Mouse (Mus musculus) midbrain, embryonic 16.5 days (tissue): ENCODE results near the gene Gpr12. TPM values are rescaled to one million over a fixed set of nuclear protein-coding genes. Genes with fewer than 3 reads are reported as not detected.
"Not testable (repeated sequence)": the region's sequence is repeated elsewhere in the genome, so short reads cannot be mapped to it uniquely, and the experiment has no call there.

Experiments
- ATAC-seq: fragments of 200-750 bp; cut with Nextera tagmentation; 2 replicates; pipeline ENCODE4 v1.8.0; 2017; ENCODE audit warnings: moderate TSS enrichment
- H3K27ac ChIP-seq: fragments of 300-500 bp; sonication (generic); 2 replicates; pipeline ENCODE4 v1.5.1; 2014; ENCODE audit warnings: mild to moderate bottlenecking, low read length, mixed read lengths
- H3K27me3 ChIP-seq: fragments of 300-500 bp; sonication (generic); 2 replicates; pipeline ENCODE4 v1.6.1; 2014; ENCODE audit warnings: low read depth, low read length, mixed read lengths; ENCODE audit not compliant: control insufficient read depth, insufficient read depth
- H3K36me3 ChIP-seq: fragments of 300-500 bp; sonication (generic); 2 replicates; pipeline ENCODE4 v1.6.1; 2014; ENCODE audit warnings: mild to moderate bottlenecking, low read length, moderate library complexity, mixed read lengths; ENCODE audit not compliant: control insufficient read depth, insufficient read depth
- H3K4me1 ChIP-seq: fragments of 300-500 bp; sonication (generic); 2 replicates; pipeline ENCODE4 v1.6.1; 2014; ENCODE audit warnings: mild to moderate bottlenecking, low read length, mixed read lengths; ENCODE audit not compliant: control insufficient read depth, insufficient read depth
- H3K4me2 ChIP-seq: fragments of 300-500 bp; sonication (generic); 2 replicates; pipeline ENCODE4 v1.6.1; 2014; ENCODE audit warnings: mild to moderate bottlenecking, low read length, mixed read lengths
- H3K4me3 ChIP-seq: fragments of 300-500 bp; sonication (generic); 2 replicates; pipeline ENCODE4 v1.5.1; 2014; ENCODE audit warnings: low read depth, mild to moderate bottlenecking, low read length, moderate library complexity, mixed read lengths
- H3K9ac ChIP-seq: fragments of 300-500 bp; sonication (generic); 2 replicates; pipeline ENCODE4 v1.6.1; 2014; ENCODE audit warnings: low read depth, low read length, mixed read lengths
- H3K9me3 ChIP-seq: fragments of 300-500 bp; sonication (generic); replicated peaks from 2 replicates; pipeline ENCODE4 v1.6.1; 2014; ENCODE audit warnings: mild to moderate bottlenecking, low read length, mixed read lengths; ENCODE audit not compliant: control insufficient read depth, poor library complexity, severe bottlenecking
- WGBS: fragments of 180-500 bp; shearing (Covaris S2); extraction: QIAGEN DNeasy Blood & Tissue Kit; methylation state at CpG from one replicate; pipeline ENCODE4 v1.1.7; 2014; 5-methylcytosine and 5-hydroxymethylcytosine counted together
- polyA plus RNA-seq: library from polyadenylated mRNA; unstranded; fragments of >200 nt; fragmentation: Nextera tagmentation; extraction: Ambion mirVana; gene quantifications from 2 replicates; pipeline ENCODE4 v1.2.1, GENCODE M21; 2015

The Gpr12 gene
- polyA plus RNA-seq, 1 experiment from 2014 or later = 36.8 TPM

DNA sequence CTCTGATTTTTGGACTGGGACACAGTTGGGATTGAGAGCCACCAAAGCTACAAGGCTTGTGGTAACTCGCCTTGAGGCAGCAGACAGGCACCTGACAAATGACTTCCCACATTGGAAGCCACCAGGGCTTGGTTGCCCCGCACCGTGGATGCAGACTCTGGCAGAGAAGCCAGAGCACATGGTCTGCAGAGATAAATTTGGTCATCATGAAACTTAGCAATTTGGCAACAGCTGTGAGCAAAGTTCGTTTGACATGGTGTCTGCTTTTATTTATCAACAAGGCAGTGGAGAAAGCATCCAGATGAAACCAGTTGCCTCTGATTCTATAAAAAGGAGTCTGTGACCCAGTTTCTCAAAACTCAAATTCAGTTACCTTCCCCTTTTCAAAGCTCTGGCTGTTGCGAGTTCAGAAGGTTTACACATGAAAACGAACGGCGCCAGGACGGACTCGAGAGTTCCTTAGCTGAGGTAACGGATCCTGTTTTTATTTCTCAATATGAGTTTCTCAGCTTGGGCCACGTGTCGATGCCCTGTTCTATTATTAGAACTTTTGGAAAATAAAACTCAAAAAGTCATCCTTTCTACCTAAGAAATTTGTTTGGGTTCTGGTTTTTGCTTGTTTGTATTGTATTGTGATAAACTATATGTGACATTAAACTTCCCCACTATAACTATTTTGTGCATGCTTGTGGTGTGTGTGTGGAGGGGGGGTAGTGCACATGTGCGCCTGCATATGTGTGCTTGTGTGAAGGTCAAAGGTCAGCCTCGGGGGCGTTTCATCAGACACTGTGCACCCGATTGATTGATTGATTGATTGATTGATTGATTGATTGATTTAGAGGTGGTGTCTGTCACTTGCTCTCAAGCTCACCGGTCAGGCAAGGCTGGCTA is 11.8 kb upstream of the Gpr12 start:
- peaks cover 8% of the 10 kb centered on the region; the same call in 1 of the 2 replicates for H3K9me3 ChIP-seq
- no peaks in the 10 kb centered on the region for H3K36me3 ChIP-seq
- H3K4me3 ChIP-seq = no peak overlapping the region
- no peak overlapping the region for H3K27ac ChIP-seq
- WGBS = 86% methylated on average over 18 of the region's 18 CpGs
- no peaks in the 10 kb centered on the region; the same call in 1 of the 2 replicates for H3K27me3 ChIP-seq
- H3K4me2 ChIP-seq = no peak overlapping the region
- H3K4me1 ChIP-seq = 0 out of 2 replicates have a peak, but pooled peaks cover 2% of the 10 kb centered on the region
- no peak overlapping the region for H3K9ac ChIP-seq
- ATAC-seq = no peak

DNA sequence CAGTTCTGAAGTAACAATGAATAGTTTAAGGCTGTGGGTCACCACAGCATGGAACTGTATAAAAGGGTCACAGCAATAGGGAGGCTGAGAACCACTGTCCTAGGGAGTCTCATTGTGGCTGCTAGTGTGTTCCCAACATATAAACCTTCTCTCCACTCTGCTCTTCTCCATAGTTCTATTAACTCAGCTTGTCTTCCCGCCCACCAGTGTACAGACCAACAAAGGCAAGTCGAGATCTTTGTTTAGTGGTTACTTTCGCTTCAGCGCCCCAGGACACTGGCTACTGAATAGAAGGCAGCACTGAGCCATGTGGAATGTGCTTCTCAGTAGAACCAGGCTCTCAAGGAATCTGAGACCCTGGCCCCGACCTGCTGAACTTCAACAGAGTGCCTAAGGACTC is 7.5 kb upstream of the Gpr12 start:
- H3K4me2 ChIP-seq = no peak overlapping the region
- H3K27ac ChIP-seq = no peak overlapping the region
- H3K9ac ChIP-seq = no peak overlapping the region
- no peaks in the 10 kb centered on the region for H3K4me1 ChIP-seq
- WGBS = 15% methylated on average over 5 of the region's 5 CpGs
- H3K9me3 ChIP-seq = peaks cover 8% of the 10 kb centered on the region; the same call in 1 of the 2 replicates
- no peaks in the 10 kb centered on the region for H3K36me3 ChIP-seq
- H3K27me3 ChIP-seq = peaks cover 2% of the 10 kb centered on the region; the same call in 1 of the 2 replicates
- no peak overlapping the region for H3K4me3 ChIP-seq
- no peak for ATAC-seq

DNA sequence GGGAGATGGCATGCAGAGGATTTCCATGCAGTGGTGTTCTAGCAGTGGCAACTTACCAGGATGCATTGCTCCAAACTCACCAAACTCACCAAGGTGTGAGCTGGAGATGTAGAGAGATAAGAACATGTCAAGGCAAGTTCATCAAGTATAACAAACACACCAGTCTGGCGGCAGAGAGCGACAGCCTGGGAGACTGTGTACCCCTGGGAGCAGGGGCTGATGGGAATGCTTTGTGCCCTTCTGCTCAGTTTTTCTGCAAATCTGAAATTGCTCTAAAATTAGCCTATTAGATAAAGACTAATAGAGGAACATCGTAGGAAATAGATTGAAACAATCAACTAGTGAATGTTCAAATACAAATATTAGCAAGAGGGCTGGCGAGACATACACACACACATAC is 6.6 kb upstream of the Gpr12 start:
- no peak for ATAC-seq
- 85% methylated on average over 4 of the region's 4 CpGs for WGBS
- H3K9me3 ChIP-seq = peaks cover 8% of the 10 kb centered on the region; the same call in 1 of the 2 replicates

DNA sequence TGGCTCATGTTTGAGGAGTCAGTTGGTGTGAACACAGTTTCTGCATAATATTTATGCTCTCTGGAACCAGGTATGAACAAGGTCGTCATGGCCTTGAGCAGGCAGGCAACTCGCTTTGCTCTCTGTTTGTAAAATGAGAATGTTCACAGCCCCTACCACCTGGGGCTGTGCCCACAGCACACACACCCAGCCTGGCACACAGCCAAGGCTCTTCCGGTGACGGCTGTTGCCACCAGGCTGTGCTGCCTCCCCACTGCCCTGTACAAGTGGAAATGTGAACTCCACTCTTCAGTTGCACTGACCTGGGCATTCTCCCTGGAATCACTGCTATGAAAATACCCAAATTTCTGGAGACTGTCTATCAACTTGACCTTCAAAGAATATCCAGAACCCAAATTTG is 5.9 kb upstream of the Gpr12 start:
- H3K27ac ChIP-seq = no peak overlapping the region
- no peaks in the 10 kb centered on the region for H3K36me3 ChIP-seq
- no peak overlapping the region for H3K4me2 ChIP-seq
- WGBS = 59% methylated on average over 4 of the region's 4 CpGs
- no peaks in the 10 kb centered on the region for H3K4me1 ChIP-seq
- H3K4me3 ChIP-seq = no peak overlapping the region
- H3K27me3 ChIP-seq = peaks cover 2% of the 10 kb centered on the region; the same call in 1 of the 2 replicates
- no peak for ATAC-seq
- peaks cover 8% of the 10 kb centered on the region; the same call in 1 of the 2 replicates for H3K9me3 ChIP-seq
- no peak overlapping the region for H3K9ac ChIP-seq

More for the DNA sequence above, 6.6 kb upstream of the Gpr12 start:
- no peaks in the 10 kb centered on the region for H3K36me3 ChIP-seq
- no peak overlapping the region for H3K4me2 ChIP-seq
- H3K4me3 ChIP-seq = no peak overlapping the region
- H3K9ac ChIP-seq = no peak overlapping the region
- H3K27me3 ChIP-seq = peaks cover 2% of the 10 kb centered on the region; the same call in 1 of the 2 replicates
- no peak overlapping the region for H3K27ac ChIP-seq
- no peaks in the 10 kb centered on the region for H3K4me1 ChIP-seq

DNA sequence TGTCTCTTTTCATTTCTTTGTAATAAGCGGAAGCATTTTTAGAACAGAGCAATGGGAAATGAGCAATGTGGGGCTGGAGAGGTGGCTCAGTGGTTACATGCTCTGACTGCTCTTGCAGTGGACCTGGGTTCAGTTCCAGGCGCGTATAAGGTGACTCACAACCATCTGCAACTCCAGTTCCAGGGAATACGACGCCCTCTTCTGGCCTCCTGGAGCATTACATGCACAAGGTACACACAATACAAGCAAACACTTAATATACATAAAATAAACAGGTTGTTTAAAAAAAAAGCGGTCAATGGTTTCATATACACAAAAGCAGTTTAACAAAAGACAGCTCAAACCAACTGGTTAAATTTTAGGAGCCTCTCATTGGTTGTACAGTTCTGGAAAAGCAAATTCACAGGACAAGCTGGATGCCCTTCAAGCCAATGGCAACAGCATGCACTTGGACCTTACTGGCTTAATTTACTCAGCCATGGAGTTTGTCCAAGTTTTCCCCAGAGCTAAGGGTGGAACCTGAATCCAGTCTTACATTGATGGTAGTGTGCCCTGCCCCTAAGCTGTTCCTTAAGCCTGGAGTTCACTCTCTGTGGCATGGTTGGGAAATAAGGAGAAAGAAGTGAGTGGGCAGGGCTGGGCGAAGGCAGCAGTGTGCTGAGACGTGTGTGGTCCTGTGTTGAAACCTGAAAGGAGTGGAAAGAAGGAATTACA is 1.5 kb upstream of the Gpr12 start:
- Histone ChIP-seq H3K9me3 (no peaks in the 10 kb centered on the region), H3K27me3 (peaks cover 2% of the 10 kb centered on the region; the same call in 1 of the 2 replicates), H3K4me2 (no peak overlapping the region), H3K4me3 (no peak overlapping the region), H3K36me3 (no peaks in the 10 kb centered on the region), H3K4me1 (peaks cover 10% of the 10 kb centered on the region; the same call in 1 of the 2 replicates), H3K9ac (no peak overlapping the region), H3K27ac (no peak overlapping the region)
- 70% methylated on average over 8 of the region's 8 CpGs for WGBS
- no peak for ATAC-seq

DNA sequence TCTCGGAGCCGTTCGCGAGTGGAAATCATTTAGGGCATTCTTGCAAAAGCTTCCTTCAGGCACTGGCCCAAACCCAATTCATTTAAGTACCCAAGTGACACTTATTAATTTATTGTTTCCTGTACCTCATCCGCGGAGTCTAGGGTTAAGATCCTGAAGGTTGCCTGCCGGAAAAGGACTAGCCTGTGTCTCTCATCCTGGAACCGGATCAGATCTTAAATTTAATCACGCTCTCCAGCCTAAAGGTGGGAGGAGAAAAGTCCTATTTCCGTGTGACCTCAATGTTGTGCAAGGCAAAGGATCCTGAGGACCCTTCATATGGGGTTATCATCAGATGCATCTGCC is 240 bp upstream of the Gpr12 start:
- peak; percentile 12; the same call in 1 of the 2 replicates for ATAC-seq
- Histone ChIP-seq H3K9me3 (no peaks in the 10 kb centered on the region), H3K4me3 (peak overlapping the region; percentile 74), H3K27me3 (no peaks in the 10 kb centered on the region; the same call in 1 of the 2 replicates), H3K4me1 (peaks cover 10% of the 10 kb centered on the region; the same call in 1 of the 2 replicates), H3K27ac (peak overlapping the region; percentile 70; the same call in 1 of the 2 replicates), H3K36me3 (no peaks in the 10 kb centered on the region), H3K4me2 (peak overlapping the region; percentile 86), H3K9ac (peak overlapping the region; percentile 86)
- 9% methylated on average over 10 of the region's 10 CpGs for WGBS

DNA sequence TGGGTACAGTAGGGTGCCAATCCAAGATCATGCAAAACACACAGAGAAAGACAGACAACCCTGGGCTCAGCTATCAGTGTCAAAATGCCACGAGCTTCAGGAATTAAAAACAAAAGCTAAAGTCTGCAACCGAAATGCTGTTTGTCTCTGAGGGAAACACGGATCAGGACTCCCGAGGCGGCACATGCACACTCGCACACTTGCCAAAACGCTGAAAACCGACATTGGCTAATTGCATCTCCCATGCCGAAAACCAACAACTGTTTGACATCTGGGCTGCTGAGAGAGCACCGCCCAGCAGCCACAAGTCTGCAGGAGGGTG is 922 bp downstream of the Gpr12 start:
- Histone ChIP-seq H3K4me3 (peak overlapping the region; percentile 74), H3K4me1 (peaks cover 10% of the 10 kb centered on the region; the same call in 1 of the 2 replicates), H3K9me3 (no peaks in the 10 kb centered on the region), H3K27ac (peak overlapping the region; percentile 70), H3K36me3 (no peaks in the 10 kb centered on the region), H3K9ac (peak overlapping the region; percentile 86), H3K27me3 (no peaks in the 10 kb centered on the region; the same call in 1 of the 2 replicates), H3K4me2 (peak overlapping the region; percentile 86)
- WGBS = 5% methylated on average over 10 of the region's 10 CpGs
- peak; percentile 63 for ATAC-seq

DNA sequence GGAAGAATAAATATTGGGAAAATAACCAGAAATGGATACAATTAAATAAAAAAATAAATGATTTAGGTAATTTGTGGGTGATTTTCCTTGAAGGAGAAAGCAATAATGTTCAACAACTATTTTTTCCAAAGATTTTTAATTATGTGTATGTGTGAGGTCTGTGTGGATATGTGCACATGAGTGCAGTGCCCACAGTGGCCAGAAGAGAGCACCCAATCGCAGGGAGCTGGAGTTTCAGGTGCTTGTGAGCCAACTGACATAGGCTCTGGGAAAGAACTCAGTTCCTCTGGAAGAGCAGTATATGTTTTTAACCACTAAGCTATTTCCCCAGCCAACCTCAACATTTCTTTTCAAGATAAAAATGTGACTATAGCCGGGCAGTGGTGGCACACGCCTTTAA is 8.4 kb downstream of the Gpr12 start:
- no peak overlapping the region for H3K9ac ChIP-seq
- no peak overlapping the region for H3K4me3 ChIP-seq
- H3K9me3 ChIP-seq = no peaks in the 10 kb centered on the region
- no peak for ATAC-seq
- no peaks in the 10 kb centered on the region for H3K27me3 ChIP-seq
- H3K4me2 ChIP-seq = no peak overlapping the region
- H3K4me1 ChIP-seq = no peaks in the 10 kb centered on the region
- H3K27ac ChIP-seq = no peak overlapping the region
- 90% methylated on average over 3 of the region's 3 CpGs for WGBS
- no peaks in the 10 kb centered on the region for H3K36me3 ChIP-seq

DNA sequence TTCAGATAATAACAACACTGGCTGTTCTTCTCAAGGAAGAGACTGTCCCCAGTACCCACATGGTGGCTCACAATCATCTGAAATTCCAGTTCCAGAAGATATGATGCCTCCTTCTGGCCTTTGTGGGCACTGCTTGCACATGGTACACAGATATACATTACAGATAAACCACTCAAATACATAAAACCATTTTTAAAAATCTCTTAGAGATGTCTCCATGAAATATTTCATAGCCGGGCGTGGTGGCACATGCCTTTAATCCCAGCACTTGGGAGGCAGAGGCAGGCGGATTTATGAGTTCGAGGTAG is 12.3 kb downstream of the Gpr12 start:
- 93% methylated on average over 4 of the region's 4 CpGs for WGBS
- not testable (repeated sequence) for ATAC-seq, H3K36me3 ChIP-seq, H3K9ac ChIP-seq, H3K27me3 ChIP-seq, H3K4me1 ChIP-seq, H3K27ac ChIP-seq, H3K9me3 ChIP-seq, H3K4me3 ChIP-seq, H3K4me2 ChIP-seq
